Mouse (Mus musculus) ES-Bruce4 (cell line): ENCODE results near the gene Gm49318. TPM values are rescaled to one million over a fixed set of nuclear protein-coding genes. Genes with fewer than 3 reads are reported as not detected.
A peak's percentile ranks its signal among the peaks of the same experiment; 100 is the strongest.

Source experiments
- H3K27ac ChIP-seq: 2 replicates; pipeline ENCODE4 v1.5.1; 2012; ENCODE audit warnings: low read length, inconsistent platforms; ENCODE audit not compliant: insufficient read depth
- H3K27me3 ChIP-seq: 2 replicates; pipeline ENCODE4 v1.6.1; 2012; ENCODE audit warnings: mild to moderate bottlenecking, low read length, inconsistent platforms; ENCODE audit not compliant: control insufficient read depth, poor library complexity, insufficient read depth, severe bottlenecking
- H3K36me3 ChIP-seq: 2 replicates; pipeline ENCODE4 v1.6.1; 2012; ENCODE audit warnings: inconsistent platforms, mild to moderate bottlenecking, low read length, moderate library complexity; ENCODE audit not compliant: control insufficient read depth, poor library complexity, insufficient read depth, severe bottlenecking
- H3K4me1 ChIP-seq: one replicate; pipeline ENCODE4 v1.8.1; 2011; ENCODE audit warnings: low read length; ENCODE audit not compliant: control insufficient read depth, insufficient read depth
- H3K4me3 ChIP-seq: 2 replicates; pipeline ENCODE4 v1.5.1; 2011; ENCODE audit warnings: low read depth, mild to moderate bottlenecking, low read length
- H3K9ac ChIP-seq: 2 replicates; pipeline ENCODE4 v1.6.1; 2012; ENCODE audit warnings: low read depth, mild to moderate bottlenecking, inconsistent platforms; ENCODE audit not compliant: poor library complexity, severe bottlenecking
- H3K9me3 ChIP-seq: replicated peaks from 2 replicates; pipeline ENCODE4 v1.6.1; 2012; ENCODE audit warnings: mild to moderate bottlenecking, low read length, inconsistent platforms; ENCODE audit not compliant: control insufficient read depth, poor library complexity, insufficient read depth, severe bottlenecking
- CTCF ChIP-seq: IDR thresholded peaks from one replicate; pipeline ENCODE4 v1.8.1; 2011; ENCODE audit warnings: low read depth, low read length
- EP300 ChIP-seq: IDR thresholded peaks from 2 replicates; pipeline ENCODE4 v1.6.1; 2011; ENCODE audit warnings: low read depth, low read length; ENCODE audit not compliant: insufficient read depth
- POLR2A ChIP-seq: IDR thresholded peaks from one replicate; pipeline ENCODE4 v1.8.1; 2011; ENCODE audit warnings: low read length; ENCODE audit not compliant: insufficient read depth
- polyA plus RNA-seq: library from polyadenylated mRNA; stranded (reverse); fragments of >200 nt; gene quantifications from 2 replicates; pipeline ENCODE4 v1.2.4, GENCODE M21; 2011; ENCODE audit warnings: low read depth; ENCODE audit not compliant: missing spikeins, insufficient read depth, insufficient read length

The Gm49318 gene
- polyA plus RNA-seq, 1 experiment: not detected

DNA sequence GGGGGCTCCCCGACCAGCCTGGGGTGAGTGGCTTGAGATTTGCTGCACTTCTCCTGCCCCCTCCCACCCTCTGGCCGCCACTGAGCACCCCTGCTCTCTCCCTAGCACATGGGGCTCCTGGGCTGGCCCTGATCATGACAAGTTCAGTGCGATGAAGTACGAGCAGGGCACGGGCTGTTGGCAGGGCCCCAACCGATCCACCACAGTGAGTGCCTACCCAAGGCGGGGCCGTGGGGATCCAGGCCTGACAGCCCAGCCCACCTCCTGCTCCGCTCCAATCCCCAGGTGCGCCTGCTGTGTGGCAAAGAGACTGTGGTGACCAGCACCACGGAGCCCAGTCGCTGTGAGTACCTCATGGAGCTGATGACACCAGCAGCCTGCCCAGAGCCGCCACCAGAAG lies 58.3 kb downstream of the Gm49318 start:
- no peak overlapping the region for H3K9ac ChIP-seq
- H3K4me1 ChIP-seq: peaks cover 4% of the 10 kb centered on the region
- peaks cover 35% of the 10 kb centered on the region for H3K36me3 ChIP-seq
- no peaks in the 10 kb centered on the region for H3K27me3 ChIP-seq
- no peak overlapping the region for H3K4me3 ChIP-seq
- TF ChIP-seq POLR2A: no peak
- TF ChIP-seq CTCF: no peak
- TF ChIP-seq EP300: no peak
- H3K9me3 ChIP-seq: no peaks in the 10 kb centered on the region
- H3K27ac ChIP-seq: no peak overlapping the region

DNA sequence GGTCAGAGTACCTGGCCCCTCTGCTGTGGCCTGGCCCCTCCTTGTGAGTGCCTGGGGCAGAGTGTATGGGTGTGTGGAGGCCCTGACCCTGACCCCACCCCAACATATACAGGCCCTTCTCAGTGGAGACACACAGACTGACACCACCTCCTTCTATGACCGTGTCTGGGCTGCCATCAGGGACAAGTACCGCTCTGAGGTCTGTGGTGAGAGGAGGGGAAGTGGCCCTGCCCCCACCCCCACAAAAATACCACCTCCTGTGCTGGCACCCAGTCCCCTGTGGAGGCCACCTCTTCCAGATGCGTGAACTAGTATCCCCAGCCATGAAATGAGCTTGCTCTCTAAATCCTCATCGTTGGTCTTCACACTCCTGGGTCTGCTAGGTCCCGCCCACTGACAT lies 60.0 kb downstream of the Gm49318 start:
- H3K4me3 ChIP-seq: no peak overlapping the region
- H3K36me3 ChIP-seq: peaks cover 50% of the 10 kb centered on the region
- TF ChIP-seq EP300 (no peak), POLR2A (no peak), CTCF (no peak)
- peaks cover 2% of the 10 kb centered on the region for H3K4me1 ChIP-seq
- no peak overlapping the region for H3K27ac ChIP-seq
- no peaks in the 10 kb centered on the region for H3K27me3 ChIP-seq
- H3K9ac ChIP-seq: no peak overlapping the region
- H3K9me3 ChIP-seq: no peaks in the 10 kb centered on the region

DNA sequence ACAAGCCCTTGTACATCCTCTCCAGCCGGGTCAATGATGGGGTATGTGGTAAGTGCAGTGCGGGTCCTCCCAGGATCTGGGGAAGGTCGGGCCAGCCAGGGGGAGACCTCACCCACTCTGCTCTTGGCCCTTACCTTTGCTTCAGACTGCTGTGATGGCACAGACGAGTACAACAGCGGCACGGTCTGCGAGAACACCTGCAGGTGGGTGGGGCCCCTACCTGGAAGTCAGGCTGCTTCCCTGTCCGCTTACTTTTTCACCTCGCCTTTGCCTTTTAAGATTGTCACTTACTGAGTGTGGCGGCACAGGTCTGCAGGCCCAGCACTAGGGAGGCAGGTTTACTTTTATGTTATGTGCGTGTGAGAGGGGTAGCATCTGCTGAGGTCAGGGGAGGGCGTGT lies 66.5 kb downstream of the Gm49318 start:
- TF ChIP-seq CTCF (no peak), EP300 (no peak), POLR2A (no peak)
- no peak overlapping the region for H3K27ac ChIP-seq
- no peak overlapping the region for H3K9ac ChIP-seq
- H3K36me3 ChIP-seq: peaks cover 43% of the 10 kb centered on the region
- no peaks in the 10 kb centered on the region for H3K9me3 ChIP-seq
- no peaks in the 10 kb centered on the region for H3K4me1 ChIP-seq
- H3K4me3 ChIP-seq: no peak overlapping the region
- no peaks in the 10 kb centered on the region for H3K27me3 ChIP-seq

DNA sequence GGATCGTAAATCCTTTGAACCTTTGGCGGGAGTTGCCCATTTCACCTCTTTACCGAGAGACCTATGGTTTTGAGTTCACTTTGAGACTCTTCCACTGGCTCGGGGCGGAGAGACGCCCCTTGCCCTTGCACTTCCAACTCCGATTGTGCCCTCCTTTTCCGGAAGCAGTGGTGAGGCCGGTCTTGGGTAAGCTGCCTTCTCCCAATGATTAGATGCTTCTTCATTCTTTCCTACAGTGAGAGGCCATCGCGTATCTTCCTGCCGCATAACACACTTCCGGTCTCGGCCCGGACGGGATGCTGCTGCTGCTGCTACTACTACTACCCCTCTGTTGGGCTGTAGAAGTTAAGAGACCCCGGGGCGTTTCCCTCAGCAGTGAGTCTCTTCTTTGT lies 67.9 kb downstream of the Gm49318 start:
- H3K36me3 ChIP-seq: peaks cover 35% of the 10 kb centered on the region
- peak overlapping the region; percentile 38 for H3K9ac ChIP-seq
- TF ChIP-seq POLR2A (no peak), CTCF (no peak), EP300 (no peak)
- peak overlapping the region; percentile 11 for H3K27ac ChIP-seq
- no peaks in the 10 kb centered on the region for H3K4me1 ChIP-seq
- no peaks in the 10 kb centered on the region for H3K27me3 ChIP-seq
- no peaks in the 10 kb centered on the region for H3K9me3 ChIP-seq
- peak overlapping the region; percentile 89 for H3K4me3 ChIP-seq

DNA sequence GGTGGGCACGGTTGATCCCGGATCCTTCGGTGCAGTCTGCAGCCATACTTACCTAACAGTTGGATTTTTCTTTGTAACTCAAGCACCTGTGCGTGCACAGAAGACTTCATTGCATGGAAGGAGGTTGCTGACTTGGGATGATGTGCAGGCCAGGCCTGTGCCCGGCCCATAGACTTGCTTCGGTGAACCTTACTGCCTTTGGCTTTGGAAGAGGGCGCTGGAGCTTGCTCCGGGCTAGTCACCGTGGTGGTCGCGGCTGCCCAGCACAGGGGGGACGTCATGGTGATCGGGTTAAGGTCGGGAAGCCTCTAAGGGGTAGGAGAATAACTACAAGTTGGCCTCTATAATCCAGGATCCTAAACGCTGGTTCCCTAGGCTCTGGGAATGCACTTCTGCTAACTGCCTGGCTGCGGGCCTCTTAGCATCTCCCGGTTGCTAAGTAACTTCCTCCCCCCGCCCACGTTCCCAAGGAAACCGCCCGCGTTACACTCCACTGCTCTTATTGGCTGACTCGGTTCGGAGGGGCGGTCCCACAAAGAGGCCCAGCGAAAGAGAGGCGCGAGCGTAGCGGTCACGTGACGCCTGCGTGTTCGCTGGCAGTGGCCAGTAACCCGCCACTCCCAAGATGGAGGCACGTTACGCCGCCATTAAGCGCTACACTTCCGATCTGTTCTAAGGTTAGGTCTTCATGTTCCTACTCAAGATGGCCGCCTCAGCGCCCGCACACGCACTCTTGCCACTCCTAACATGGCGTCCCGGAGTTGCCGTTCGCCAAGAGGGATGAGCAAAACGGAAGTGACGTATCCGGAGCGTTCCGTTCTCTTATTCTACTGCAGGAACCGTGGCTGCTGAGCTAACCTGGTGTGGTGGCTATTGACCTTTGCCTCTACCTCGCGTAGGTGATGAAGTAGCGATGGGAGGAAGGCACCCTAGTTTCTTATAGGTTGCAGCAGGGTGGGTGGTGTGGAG lies 68.6 kb downstream of the Gm49318 start, which contains the start of the genes Ccdc151 and Prkcsh:
TSS of gene Ccdc151 (minus strand) at position 441 of the 969 bp plus-strand sequence.
TSS of gene Prkcsh (plus strand) at position 613 of the 969 bp plus-strand sequence.
- TF ChIP-seq POLR2A (peak; percentile 87), EP300 (peak; percentile 34; the same call in 1 of the 2 replicates), CTCF (no peak)
- H3K36me3 ChIP-seq: peaks cover 30% of the 10 kb centered on the region
- no peaks in the 10 kb centered on the region for H3K4me1 ChIP-seq
- peak within 1 kb of the TSS; percentile 38 for H3K9ac ChIP-seq
- H3K27ac ChIP-seq: peak within 1 kb of the TSS; percentile 11
- H3K4me3 ChIP-seq: peak within 1 kb of the TSS; percentile 89
- no peaks in the 10 kb centered on the region for H3K9me3 ChIP-seq
- H3K27me3 ChIP-seq: no peaks in the 10 kb centered on the region

DNA sequence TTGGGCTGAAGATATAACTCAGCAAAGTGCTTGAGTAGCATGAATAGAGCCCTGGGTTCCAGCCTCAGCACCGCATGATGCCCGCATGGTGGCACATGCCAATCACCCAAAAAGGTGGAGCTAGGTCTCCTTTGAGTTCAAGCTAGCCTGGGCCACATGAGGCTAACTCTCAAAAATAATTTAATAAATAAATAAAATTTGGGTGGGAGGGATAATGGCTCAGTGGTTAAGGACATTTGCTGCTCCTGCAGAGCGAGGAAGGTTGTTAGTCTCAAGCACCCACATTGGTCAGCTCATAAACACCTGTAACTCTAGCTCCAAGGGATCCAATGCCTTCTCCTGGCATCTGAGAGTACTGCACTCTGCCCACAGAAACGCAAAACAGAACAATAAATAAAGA lies 69.4 kb downstream of the Gm49318 start:
- Histone ChIP-seq H3K9me3 (no peaks in the 10 kb centered on the region), H3K27me3 (no peaks in the 10 kb centered on the region), H3K4me3 (no peak overlapping the region), H3K36me3 (peaks cover 22% of the 10 kb centered on the region), H3K4me1 (no peaks in the 10 kb centered on the region), H3K27ac (no peak overlapping the region), H3K9ac (no peak overlapping the region)
- TF ChIP-seq CTCF: no peak
